Mouse (Mus musculus) stomach, embryonic 14.5 days (tissue): ENCODE results near the gene Aym1. TPM values are rescaled to one million over a fixed set of nuclear protein-coding genes. Genes with fewer than 3 reads are reported as not detected.

Source experiments
- ATAC-seq: fragments of 200-750 bp; cut with Nextera tagmentation; 2 replicates; pipeline ENCODE4 v1.8.0; 2017; ENCODE audit warnings: low read depth, moderate TSS enrichment; ENCODE audit not compliant: insufficient number of reproducible peaks, insufficient read depth, low FRiP score
- H3K27ac ChIP-seq: fragments of 300-500 bp; sonication (generic); 2 replicates; pipeline ENCODE4 v1.5.1; 2014; ENCODE audit warnings: mild to moderate bottlenecking, low read length, moderate library complexity, mixed read lengths
- H3K27me3 ChIP-seq: fragments of 300-500 bp; sonication (generic); 2 replicates; pipeline ENCODE4 v1.6.1; 2014; ENCODE audit warnings: low read length, control low read depth, mixed read lengths; ENCODE audit not compliant: control insufficient read depth, insufficient read depth
- H3K36me3 ChIP-seq: fragments of 300-500 bp; sonication (generic); 2 replicates; pipeline ENCODE4 v1.6.1; 2014; ENCODE audit warnings: mild to moderate bottlenecking, control low read depth, low read length, moderate library complexity, mixed read lengths; ENCODE audit not compliant: control insufficient read depth, insufficient read depth
- H3K4me1 ChIP-seq: fragments of 300-500 bp; sonication (generic); 2 replicates; pipeline ENCODE4 v1.6.1; 2014; ENCODE audit warnings: low read length, control low read depth, mixed read lengths; ENCODE audit not compliant: control insufficient read depth, insufficient read depth
- H3K4me2 ChIP-seq: fragments of 300-500 bp; sonication (generic); replicated peaks from 2 replicates; pipeline ENCODE4 v1.6.1; 2014; ENCODE audit warnings: low read depth, low read length, control low read depth
- H3K4me3 ChIP-seq: fragments of 300-500 bp; sonication (generic); 2 replicates; pipeline ENCODE4 v1.5.1; 2014; ENCODE audit warnings: low read depth, low read length, control low read depth
- H3K9ac ChIP-seq: fragments of 300-500 bp; sonication (generic); replicated peaks from 2 replicates; pipeline ENCODE4 v1.6.1; 2014; ENCODE audit warnings: low read depth, mild to moderate bottlenecking, control low read depth, low read length, moderate library complexity, mixed read lengths
- H3K9me3 ChIP-seq: fragments of 300-500 bp; sonication (generic); 2 replicates; pipeline ENCODE4 v1.6.1; 2016; ENCODE audit warnings: low read depth, low read length, control low read depth; ENCODE audit not compliant: control insufficient read depth
- WGBS: fragments of 180-500 bp; shearing (Covaris S2); extraction: QIAGEN DNeasy Blood & Tissue Kit; methylation state at CpG from one replicate; pipeline ENCODE4 v1.1.7; 2014; 5-methylcytosine and 5-hydroxymethylcytosine counted together
- polyA plus RNA-seq: library from polyadenylated mRNA; unstranded; fragments of >200 nt; fragmentation: Nextera tagmentation; extraction: Ambion mirVana; gene quantifications from 2 replicates; pipeline ENCODE4 v1.2.1, GENCODE M21; 2014

The Aym1 gene
- polyA plus RNA-seq, 1 experiment from 2014 or later: not detected

GRCm38 (mm10) chr5:113348597-113348996 is 8.5 kb upstream of the Aym1 start:
- Histone ChIP-seq H3K27me3 (peaks cover 15% of the 10 kb centered on the region; the same call in 1 of the 2 replicates), H3K4me3 (no peak overlapping the region), H3K9ac (no peak overlapping the region), H3K4me1 (no peaks in the 10 kb centered on the region), H3K27ac (no peak overlapping the region), H3K4me2 (no peak overlapping the region), H3K9me3 (no peaks in the 10 kb centered on the region), H3K36me3 (no peaks in the 10 kb centered on the region)
- ATAC-seq: no peak; the same call in 1 of the 2 replicates
- 24% methylated on average over 13 of the region's 13 CpGs for WGBS

- H3K36me3 ChIP-seq: no peaks in the 10 kb centered on the region
- no peaks in the 10 kb centered on the region for H3K9me3 ChIP-seq
- H3K9ac ChIP-seq: no peak overlapping the region
- peaks cover 15% of the 10 kb centered on the region; the same call in 1 of the 2 replicates for H3K27me3 ChIP-seq
- no peak overlapping the region for H3K4me3 ChIP-seq
- WGBS: 13% methylated on average over 7 of the region's 7 CpGs
- H3K4me2 ChIP-seq: no peak overlapping the region
- no peak overlapping the region for H3K27ac ChIP-seq
- no peaks in the 10 kb centered on the region for H3K4me1 ChIP-seq
- no peak for ATAC-seq
Measured at GRCm38 (mm10) chr5:113349226-113349625, 7.9 kb upstream of the Aym1 start.

DNA sequence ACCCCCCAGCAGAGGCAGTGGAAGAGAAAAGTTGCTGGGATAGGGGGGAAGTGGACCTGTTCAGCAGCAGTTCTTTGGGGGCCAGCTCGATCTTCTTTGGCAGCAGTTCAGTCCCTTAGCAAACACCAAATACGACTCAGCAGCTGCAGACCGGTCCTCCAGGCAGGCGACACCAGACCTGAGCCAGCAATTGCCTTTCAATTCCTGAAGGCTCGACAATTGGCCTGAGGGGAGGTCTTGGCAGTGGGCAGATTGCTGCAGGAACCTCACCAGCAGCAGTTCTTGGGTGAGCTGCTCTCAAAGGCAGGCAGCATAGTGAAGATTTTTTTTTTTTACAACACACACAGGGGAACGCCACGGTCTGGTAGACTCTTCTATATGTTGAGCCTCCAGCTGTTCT is 7.3 kb upstream of the Aym1 start:
- H3K9ac ChIP-seq: no peak overlapping the region
- no peak overlapping the region for H3K4me2 ChIP-seq
- no peak for ATAC-seq
- 26% methylated on average over 7 of the region's 7 CpGs for WGBS
- H3K27me3 ChIP-seq: peaks cover 15% of the 10 kb centered on the region; the same call in 1 of the 2 replicates
- H3K36me3 ChIP-seq: no peaks in the 10 kb centered on the region
- H3K4me1 ChIP-seq: no peaks in the 10 kb centered on the region
- H3K27ac ChIP-seq: no peak overlapping the region
- H3K9me3 ChIP-seq: no peaks in the 10 kb centered on the region
- H3K4me3 ChIP-seq: no peak overlapping the region

- Histone ChIP-seq H3K27ac (no peak overlapping the region), H3K9ac (no peak overlapping the region), H3K4me2 (no peak overlapping the region), H3K36me3 (no peaks in the 10 kb centered on the region), H3K27me3 (peaks cover 7% of the 10 kb centered on the region; the same call in 1 of the 2 replicates), H3K9me3 (no peaks in the 10 kb centered on the region), H3K4me1 (no peaks in the 10 kb centered on the region), H3K4me3 (no peak overlapping the region)
- 82% methylated on average over 3 of the region's 3 CpGs for WGBS
- no peak for ATAC-seq
Measured at GRCm38 (mm10) chr5:113351768-113352167, 5.3 kb upstream of the Aym1 start.

GRCm38 (mm10) chr5:113352636-113353035 is 4.5 kb upstream of the Aym1 start:
- Histone ChIP-seq H3K9ac (no peak overlapping the region), H3K36me3 (no peaks in the 10 kb centered on the region), H3K27me3 (peaks cover 7% of the 10 kb centered on the region; the same call in 1 of the 2 replicates), H3K27ac (no peak overlapping the region), H3K9me3 (no peaks in the 10 kb centered on the region), H3K4me1 (no peaks in the 10 kb centered on the region), H3K4me2 (no peak overlapping the region), H3K4me3 (no peak overlapping the region)
- 0 out of 2 replicates have a peak, but pooled peaks have one; percentile 14 for ATAC-seq
- WGBS: 54% methylated on average over 6 of the region's 6 CpGs

DNA sequence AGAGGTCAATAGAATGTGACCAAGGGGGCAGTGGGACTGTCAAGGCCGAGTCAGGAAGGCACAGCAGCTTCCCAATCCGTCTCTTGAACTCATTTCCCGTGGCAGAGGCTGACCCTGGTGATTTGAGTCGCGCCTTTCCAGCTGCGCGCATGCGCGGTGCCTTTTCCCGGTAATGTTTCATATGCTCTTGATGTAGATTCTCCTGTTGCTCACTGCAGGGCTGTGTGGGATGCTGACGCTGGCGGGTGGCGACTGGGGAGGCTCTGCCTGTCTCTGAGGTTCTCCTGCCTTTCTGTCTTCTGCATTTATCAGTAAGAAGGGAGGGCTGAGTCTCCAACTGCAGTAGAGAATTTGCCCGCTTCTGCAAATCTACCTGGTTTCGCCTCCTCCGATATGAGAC is 2.8 kb upstream of the Aym1 start:
- no peaks in the 10 kb centered on the region for H3K9me3 ChIP-seq
- H3K27ac ChIP-seq: no peak overlapping the region
- H3K4me1 ChIP-seq: 0 out of 2 replicates have a peak, but pooled peaks cover 4% of the 10 kb centered on the region
- H3K27me3 ChIP-seq: no peaks in the 10 kb centered on the region
- no peak overlapping the region for H3K4me3 ChIP-seq
- WGBS: 36% methylated on average over 16 of the region's 16 CpGs
- ATAC-seq: no peak
- H3K36me3 ChIP-seq: no peaks in the 10 kb centered on the region
- H3K4me2 ChIP-seq: no peak overlapping the region
- no peak overlapping the region for H3K9ac ChIP-seq

GRCm38 (mm10) chr5:113357656-113358055 is 562 bp downstream of the Aym1 start:
- Histone ChIP-seq H3K27ac (no peak overlapping the region), H3K27me3 (no peaks in the 10 kb centered on the region), H3K4me1 (0 out of 2 replicates have a peak, but pooled peaks cover 4% of the 10 kb centered on the region), H3K9me3 (no peaks in the 10 kb centered on the region), H3K36me3 (no peaks in the 10 kb centered on the region), H3K4me2 (no peak overlapping the region), H3K4me3 (no peak overlapping the region), H3K9ac (no peak overlapping the region)
- 45% methylated on average over 3 of the region's 3 CpGs for WGBS
- no peak for ATAC-seq

- Histone ChIP-seq H3K36me3 (no peaks in the 10 kb centered on the region), H3K4me2 (no peak overlapping the region), H3K4me1 (0 out of 2 replicates have a peak, but pooled peaks cover 4% of the 10 kb centered on the region), H3K4me3 (no peak overlapping the region), H3K9me3 (no peaks in the 10 kb centered on the region), H3K27ac (no peak overlapping the region), H3K27me3 (no peaks in the 10 kb centered on the region), H3K9ac (no peak overlapping the region)
- ATAC-seq: no peak
- WGBS: 7% methylated on average over 11 of the region's 11 CpGs
Measured at GRCm38 (mm10) chr5:113358833-113359232, 1.7 kb downstream of the Aym1 start.

DNA sequence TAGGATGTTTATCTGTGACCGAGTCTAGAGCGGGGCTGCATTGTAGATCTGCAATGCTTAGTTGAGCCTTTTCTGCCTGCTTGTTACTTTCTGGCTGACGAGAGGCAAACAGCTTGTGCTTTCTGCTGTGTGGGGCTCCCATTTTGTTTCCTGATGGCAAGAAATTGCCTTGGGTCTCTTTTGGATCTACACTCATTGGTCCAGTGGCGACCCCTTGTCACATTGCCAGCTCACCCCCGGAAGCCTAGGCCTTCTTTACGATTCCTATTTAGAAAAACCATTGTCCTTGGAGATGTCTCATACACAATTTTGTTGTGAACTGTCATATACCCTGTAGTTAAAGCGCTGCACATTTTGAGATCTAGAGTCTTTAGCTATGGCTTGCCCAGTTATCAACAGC is 4.2 kb downstream of the Aym1 start:
- Histone ChIP-seq H3K36me3 (no peaks in the 10 kb centered on the region), H3K9me3 (no peaks in the 10 kb centered on the region), H3K9ac (no peak overlapping the region), H3K4me1 (0 out of 2 replicates have a peak, but pooled peaks cover 4% of the 10 kb centered on the region), H3K27me3 (no peaks in the 10 kb centered on the region), H3K4me2 (no peak overlapping the region), H3K27ac (no peak overlapping the region), H3K4me3 (no peak overlapping the region)
- no peak for ATAC-seq
- 77% methylated on average over 7 of the region's 7 CpGs for whole genome bisulfite sequencing
